Mouse (Mus musculus) hindbrain, embryonic 16.5 days (tissue): ENCODE measurements at regions not wholly inside any gene's neighbourhood (a gene's known extent, or its start where the extent isn't known, plus 50 kb on each side); places are given as distances from the start of the nearest gene placed in this dataset.

ENCODE experiments used
- ATAC-seq: fragments of 200-750 bp; cut with Nextera tagmentation; 2 replicates; pipeline ENCODE4 v1.8.0; 2017; ENCODE audit warnings: moderate TSS enrichment, moderate library complexity
- H3K27ac ChIP-seq: fragments of 300-500 bp; sonication (generic); 2 replicates; pipeline ENCODE4 v1.5.1; 2014; ENCODE audit warnings: low read depth, mild to moderate bottlenecking, control low read depth, low read length, moderate library complexity
- H3K27me3 ChIP-seq: fragments of 300-500 bp; sonication (generic); replicated peaks from 2 replicates; pipeline ENCODE4 v1.6.1; 2014; ENCODE audit warnings: low read length; ENCODE audit not compliant: control insufficient read depth, insufficient read depth
- H3K36me3 ChIP-seq: fragments of 300-500 bp; sonication (generic); 2 replicates; pipeline ENCODE4 v1.6.1; 2014; ENCODE audit warnings: mild to moderate bottlenecking, low read length, moderate library complexity, mixed read lengths; ENCODE audit not compliant: control insufficient read depth, insufficient read depth
- H3K4me1 ChIP-seq: fragments of 300-500 bp; sonication (generic); 2 replicates; pipeline ENCODE4 v1.6.1; 2014; ENCODE audit warnings: low read depth, low read length; ENCODE audit not compliant: control insufficient read depth, insufficient read depth
- H3K4me2 ChIP-seq: fragments of 300-500 bp; sonication (generic); 2 replicates; pipeline ENCODE4 v1.6.1; 2014; ENCODE audit warnings: mild to moderate bottlenecking, low read length, control low read depth, moderate library complexity
- H3K4me3 ChIP-seq: fragments of 300-500 bp; sonication (generic); 2 replicates; pipeline ENCODE4 v1.5.1; 2014; ENCODE audit warnings: mild to moderate bottlenecking, low read length, control low read depth, moderate library complexity
- H3K9ac ChIP-seq: fragments of 300-500 bp; sonication (generic); 2 replicates; pipeline ENCODE4 v1.6.1; 2014; ENCODE audit warnings: low read depth, mild to moderate bottlenecking, control low read depth, low read length, moderate library complexity
- H3K9me3 ChIP-seq: fragments of 300-500 bp; sonication (generic); 2 replicates; pipeline ENCODE4 v1.6.1; 2014; ENCODE audit warnings: mild to moderate bottlenecking, low read length, moderate library complexity; ENCODE audit not compliant: control insufficient read depth
- WGBS: fragments of 180-500 bp; shearing (Covaris S2); extraction: QIAGEN DNeasy Blood & Tissue Kit; methylation state at CpG from one replicate; pipeline ENCODE4 v1.1.7; 2014; 5-methylcytosine and 5-hydroxymethylcytosine counted together

- no peaks in the 10 kb centered on the region for H3K9me3 ChIP-seq
- no peak overlapping the region for H3K4me2 ChIP-seq
- no peak for ATAC-seq
- no peaks in the 10 kb centered on the region for H3K36me3 ChIP-seq
- H3K4me1 ChIP-seq: no peaks in the 10 kb centered on the region
- no peak overlapping the region for H3K4me3 ChIP-seq
- H3K27me3 ChIP-seq: no peaks in the 10 kb centered on the region
- H3K27ac ChIP-seq: no peak overlapping the region
- H3K9ac ChIP-seq: no peak overlapping the region
- 39% methylated on average over 1 of the region's 1 CpGs for whole genome bisulfite sequencing
Observed at GRCm38 (mm10) chr14:110276192-110276591, 478.8 kb downstream of the Slitrk6 start.

- H3K27ac ChIP-seq: no peak overlapping the region
- H3K27me3 ChIP-seq: no peaks in the 10 kb centered on the region
- ATAC-seq: no peak
- no peak overlapping the region for H3K4me3 ChIP-seq
- H3K4me1 ChIP-seq: no peaks in the 10 kb centered on the region
- WGBS: 62% methylated on average over 2 of the region's 2 CpGs
- no peaks in the 10 kb centered on the region for H3K36me3 ChIP-seq
- no peak overlapping the region for H3K9ac ChIP-seq
- H3K4me2 ChIP-seq: no peak overlapping the region
- H3K9me3 ChIP-seq: no peaks in the 10 kb centered on the region
Observed at GRCm38 (mm10) chr14:110271270-110271669, 483.7 kb downstream of the Slitrk6 start.

GRCm38 (mm10) chr14:110244466-110244865, 510.5 kb downstream of the Slitrk6 start:
- WGBS: 81% methylated on average over 1 of the region's 1 CpGs
- no peak for ATAC-seq

GRCm38 (mm10) chr14:110243549-110243948, 511.4 kb downstream of the Slitrk6 start:
- WGBS: 93% methylated on average over 2 of the region's 2 CpGs
- no peak for ATAC-seq

More at GRCm38 (mm10) chr14:110244466-110244865, 510.5 kb downstream of the Slitrk6 start:
- H3K4me1 ChIP-seq: no peaks in the 10 kb centered on the region
- H3K4me3 ChIP-seq: no peak overlapping the region
- no peak overlapping the region for H3K27ac ChIP-seq
- H3K36me3 ChIP-seq: no peaks in the 10 kb centered on the region
- no peaks in the 10 kb centered on the region for H3K9me3 ChIP-seq
- H3K27me3 ChIP-seq: no peaks in the 10 kb centered on the region
- H3K9ac ChIP-seq: no peak overlapping the region
- no peak overlapping the region for H3K4me2 ChIP-seq

GRCm38 (mm10) chr14:110238800-110239199, 516.1 kb downstream of the Slitrk6 start:
- Histone ChIP-seq H3K9me3 (no peaks in the 10 kb centered on the region), H3K4me3 (no peak overlapping the region), H3K27me3 (no peaks in the 10 kb centered on the region), H3K4me1 (no peaks in the 10 kb centered on the region), H3K9ac (no peak overlapping the region), H3K36me3 (no peaks in the 10 kb centered on the region), H3K4me2 (no peak overlapping the region), H3K27ac (no peak overlapping the region)
- ATAC-seq: no peak
- 42% methylated on average over 2 of the region's 2 CpGs for WGBS

More at GRCm38 (mm10) chr14:110243549-110243948, 511.4 kb downstream of the Slitrk6 start:
- no peaks in the 10 kb centered on the region for H3K36me3 ChIP-seq
- H3K9me3 ChIP-seq: no peaks in the 10 kb centered on the region
- no peak overlapping the region for H3K27ac ChIP-seq
- H3K4me2 ChIP-seq: no peak overlapping the region
- no peaks in the 10 kb centered on the region for H3K27me3 ChIP-seq
- H3K4me1 ChIP-seq: no peaks in the 10 kb centered on the region
- H3K4me3 ChIP-seq: no peak overlapping the region
- H3K9ac ChIP-seq: no peak overlapping the region

- Histone ChIP-seq H3K9ac (no peak overlapping the region), H3K36me3 (no peaks in the 10 kb centered on the region), H3K4me2 (no peak overlapping the region)
Observed at GRCm38 (mm10) chr14:110224678-110225446, 530.1 kb downstream of the Slitrk6 start.

GRCm38 (mm10) chr14:110190987-110191607, 563.9 kb downstream of the Slitrk6 start:
- Histone ChIP-seq H3K4me1 (no peaks in the 10 kb centered on the region), H3K9me3 (no peaks in the 10 kb centered on the region), H3K27ac (no peak overlapping the region), H3K9ac (no peak overlapping the region), H3K27me3 (no peaks in the 10 kb centered on the region), H3K4me2 (no peak overlapping the region), H3K36me3 (no peaks in the 10 kb centered on the region), H3K4me3 (no peak overlapping the region)
- 75% methylated on average over 2 of the region's 2 CpGs for whole genome bisulfite sequencing
- no peak for ATAC-seq

More at GRCm38 (mm10) chr14:110224678-110225446, 530.1 kb downstream of the Slitrk6 start:
- Histone ChIP-seq H3K9me3 (no peaks in the 10 kb centered on the region), H3K4me3 (no peak overlapping the region), H3K4me1 (no peaks in the 10 kb centered on the region), H3K27me3 (no peaks in the 10 kb centered on the region), H3K27ac (no peak overlapping the region)
- no peak for ATAC-seq
- WGBS: 90% methylated on average over 6 of the region's 6 CpGs

- no peak for ATAC-seq
Observed at GRCm38 (mm10) chr14:110190471-110190870, 564.5 kb downstream of the Slitrk6 start.

GRCm38 (mm10) chr14:110179166-110179565, 575.8 kb downstream of the Slitrk6 start:
- H3K4me1 ChIP-seq: no peaks in the 10 kb centered on the region
- ATAC-seq: no peak
- no peaks in the 10 kb centered on the region for H3K36me3 ChIP-seq

More at GRCm38 (mm10) chr14:110190471-110190870, 564.5 kb downstream of the Slitrk6 start:
- H3K9ac ChIP-seq: no peak overlapping the region
- WGBS: 75% methylated on average over 3 of the region's 3 CpGs
- no peaks in the 10 kb centered on the region for H3K36me3 ChIP-seq
- no peak overlapping the region for H3K4me2 ChIP-seq
- H3K4me1 ChIP-seq: no peaks in the 10 kb centered on the region
- no peaks in the 10 kb centered on the region for H3K9me3 ChIP-seq
- no peak overlapping the region for H3K27ac ChIP-seq
- H3K4me3 ChIP-seq: no peak overlapping the region
- no peaks in the 10 kb centered on the region for H3K27me3 ChIP-seq

More at GRCm38 (mm10) chr14:110179166-110179565, 575.8 kb downstream of the Slitrk6 start:
- Histone ChIP-seq H3K27me3 (no peaks in the 10 kb centered on the region), H3K9me3 (no peaks in the 10 kb centered on the region), H3K4me2 (no peak overlapping the region), H3K4me3 (no peak overlapping the region), H3K27ac (no peak overlapping the region), H3K9ac (no peak overlapping the region)
